Mouse (Mus musculus): ENCODE measurements around the gene Sec31b. TPM values are rescaled to one million over a fixed set of nuclear protein-coding genes. Genes with fewer than 3 reads are reported as not detected.

Sec31b gene
- polyA plus RNA-seq, 1 experiment: 2.1 TPM

DNA sequence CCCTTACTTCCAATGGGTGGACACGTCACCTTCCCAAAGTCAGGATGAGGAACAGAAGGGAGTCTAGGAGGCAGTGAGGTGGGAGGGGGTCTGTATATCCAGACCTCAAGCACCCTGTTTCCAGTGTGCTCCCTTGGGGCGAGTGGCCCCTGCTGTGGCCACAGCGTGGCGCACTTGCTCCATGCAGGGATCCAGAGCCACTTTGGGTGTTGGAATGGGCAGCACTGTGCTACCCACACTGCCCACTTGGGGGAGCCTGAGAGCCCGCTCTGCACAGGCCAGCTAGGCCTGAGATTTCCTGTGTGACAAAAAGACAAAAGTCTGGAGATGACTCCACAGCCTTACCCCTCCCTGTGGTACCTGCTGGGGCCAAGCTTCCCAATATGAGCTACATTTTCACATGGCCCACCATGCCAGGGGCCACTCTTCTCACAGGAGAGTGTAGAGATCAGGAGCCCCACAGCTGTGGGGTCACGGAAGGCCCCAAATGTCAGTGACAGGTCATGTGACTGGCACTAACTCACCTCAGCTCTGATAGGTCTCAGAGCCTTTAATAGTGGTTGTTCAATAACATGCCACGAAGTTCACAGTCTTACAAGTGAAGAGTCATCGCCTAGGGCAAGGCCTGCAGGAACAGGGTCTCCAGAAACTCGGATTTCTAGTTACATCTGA lies 37.1 kb upstream of the Sec31b start:
- Histone ChIP-seq H3K27ac (ENCODE audit: insufficient read depth, low read length) (no peak overlapping the region), H3K9me3 (replicated peaks; ENCODE audit: control insufficient read depth, insufficient read depth, low read length, poor library complexity, severe bottlenecking) (no peaks in the 10 kb centered on the region), H3K4me1 (ENCODE audit: control insufficient read depth, insufficient read depth, low read length) (no peaks in the 10 kb centered on the region), H3K9ac (ENCODE audit: low read depth, poor library complexity, severe bottlenecking) (no peak overlapping the region), H3K4me3 (ENCODE audit: low read depth, low read length) (no peak overlapping the region), H3K36me3 (ENCODE audit: control insufficient read depth, insufficient read depth, low read length, poor library complexity, severe bottlenecking) (no peaks in the 10 kb centered on the region), H3K27me3 (ENCODE audit: control insufficient read depth, insufficient read depth, low read length, poor library complexity, severe bottlenecking) (no peaks in the 10 kb centered on the region)
- TF ChIP-seq CTCF (IDR thresholded peaks at IDR 0.05; ENCODE audit: low read depth, low read length) (peak; percentile 100), POLR2A (IDR thresholded peaks at IDR 0.05; ENCODE audit: insufficient read depth, low read length) (no peak)

- H3K4me3 ChIP-seq (ENCODE audit: low read depth, low read length): no peak overlapping the region
- TF ChIP-seq CTCF (IDR thresholded peaks at IDR 0.05; ENCODE audit: low read depth, low read length): no peak
- no peak for TF ChIP-seq POLR2A (IDR thresholded peaks at IDR 0.05; ENCODE audit: insufficient read depth, low read length)
- no peak for TF ChIP-seq EP300 (IDR thresholded peaks at IDR 0.05; ENCODE audit: insufficient read depth, low read depth, low read length)
- no peaks in the 10 kb centered on the region for H3K36me3 ChIP-seq (ENCODE audit: control insufficient read depth, insufficient read depth, low read length, poor library complexity, severe bottlenecking)
- no peaks in the 10 kb centered on the region for H3K4me1 ChIP-seq (ENCODE audit: control insufficient read depth, insufficient read depth, low read length)
- H3K27me3 ChIP-seq (ENCODE audit: control insufficient read depth, insufficient read depth, low read length, poor library complexity, severe bottlenecking): no peaks in the 10 kb centered on the region
- no peaks in the 10 kb centered on the region for H3K9me3 ChIP-seq (replicated peaks; ENCODE audit: control insufficient read depth, insufficient read depth, low read length, poor library complexity, severe bottlenecking)
- no peak overlapping the region for H3K9ac ChIP-seq (ENCODE audit: low read depth, poor library complexity, severe bottlenecking)
- H3K27ac ChIP-seq (ENCODE audit: insufficient read depth, low read length): no peak overlapping the region
These were observed 36.4 kb upstream of the Sec31b start for GRCm38 (mm10) chr19:44582103-44582502.

DNA sequence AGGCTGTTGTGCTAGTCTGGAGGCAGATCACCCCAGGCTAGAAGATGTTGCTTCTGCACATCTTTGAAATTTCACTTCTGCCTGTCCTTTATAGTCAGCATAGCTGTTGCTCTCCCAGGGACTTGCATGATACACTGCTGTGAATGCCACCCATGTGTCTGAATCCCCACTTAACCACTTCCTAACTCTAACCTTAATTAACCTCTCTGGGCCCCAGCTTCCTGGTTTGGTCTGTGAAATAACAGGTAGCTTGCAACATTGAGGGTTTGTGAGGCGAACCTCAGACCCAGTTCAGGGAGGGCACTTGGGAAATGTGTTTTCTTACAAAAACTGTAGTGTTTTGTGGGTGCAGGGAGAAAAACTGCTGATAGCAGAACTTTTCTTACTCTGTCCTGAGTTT lies 32.4 kb upstream of the Sec31b start:
- Histone ChIP-seq H3K27me3 (ENCODE audit: control insufficient read depth, insufficient read depth, low read length, poor library complexity, severe bottlenecking) (no peaks in the 10 kb centered on the region), H3K36me3 (ENCODE audit: control insufficient read depth, insufficient read depth, low read length, poor library complexity, severe bottlenecking) (no peaks in the 10 kb centered on the region; the same call in 1 of the 2 replicates), H3K9ac (ENCODE audit: low read depth, poor library complexity, severe bottlenecking) (no peak overlapping the region), H3K4me3 (ENCODE audit: low read depth, low read length) (no peak overlapping the region), H3K27ac (ENCODE audit: insufficient read depth, low read length) (no peak overlapping the region), H3K4me1 (ENCODE audit: control insufficient read depth, insufficient read depth, low read length) (no peaks in the 10 kb centered on the region), H3K9me3 (replicated peaks; ENCODE audit: control insufficient read depth, insufficient read depth, low read length, poor library complexity, severe bottlenecking) (no peaks in the 10 kb centered on the region)
- TF ChIP-seq POLR2A (IDR thresholded peaks at IDR 0.05; ENCODE audit: insufficient read depth, low read length): no peak
- no peak for TF ChIP-seq EP300 (IDR thresholded peaks at IDR 0.05; ENCODE audit: insufficient read depth, low read depth, low read length)
- TF ChIP-seq CTCF (IDR thresholded peaks at IDR 0.05; ENCODE audit: low read depth, low read length): no peak

DNA sequence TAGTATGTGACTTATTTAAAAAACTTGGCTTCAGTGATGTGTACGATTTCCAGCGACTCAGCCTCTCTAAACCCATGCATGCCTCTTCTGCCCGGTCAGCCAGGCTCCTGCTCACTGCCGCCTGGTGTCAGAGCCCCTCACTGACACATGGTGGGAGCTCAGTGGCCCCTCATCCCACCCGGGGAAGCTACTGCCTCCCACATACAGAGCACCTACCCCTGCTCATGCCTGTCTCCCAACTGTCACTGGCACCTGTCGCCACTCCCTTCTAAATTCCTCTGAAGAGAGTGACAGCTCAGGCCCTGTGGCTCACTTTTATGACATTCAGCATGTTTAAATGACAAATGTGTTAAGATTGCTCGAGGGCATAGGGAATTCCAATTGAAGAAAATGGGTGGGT lies 30.6 kb upstream of the Sec31b start:
- Histone ChIP-seq H3K9ac (ENCODE audit: low read depth, poor library complexity, severe bottlenecking) (no peak overlapping the region), H3K9me3 (replicated peaks; ENCODE audit: control insufficient read depth, insufficient read depth, low read length, poor library complexity, severe bottlenecking) (no peaks in the 10 kb centered on the region), H3K27me3 (ENCODE audit: control insufficient read depth, insufficient read depth, low read length, poor library complexity, severe bottlenecking) (no peaks in the 10 kb centered on the region), H3K27ac (ENCODE audit: insufficient read depth, low read length) (no peak overlapping the region), H3K36me3 (ENCODE audit: control insufficient read depth, insufficient read depth, low read length, poor library complexity, severe bottlenecking) (peaks cover 3% of the 10 kb centered on the region; the same call in 1 of the 2 replicates), H3K4me3 (ENCODE audit: low read depth, low read length) (no peak overlapping the region), H3K4me1 (ENCODE audit: control insufficient read depth, insufficient read depth, low read length) (no peaks in the 10 kb centered on the region)
- no peak for TF ChIP-seq CTCF (IDR thresholded peaks at IDR 0.05; ENCODE audit: low read depth, low read length)
- no peak for TF ChIP-seq EP300 (IDR thresholded peaks at IDR 0.05; ENCODE audit: insufficient read depth, low read depth, low read length)
- TF ChIP-seq POLR2A (IDR thresholded peaks at IDR 0.05; ENCODE audit: insufficient read depth, low read length): no peak

GRCm38 (mm10) chr19:44567763-44568162 lies 22.1 kb upstream of the Sec31b start:
- H3K27ac ChIP-seq (ENCODE audit: insufficient read depth, low read length): no peak overlapping the region

GRCm38 (mm10) chr19:44564006-44564405 lies 18.3 kb upstream of the Sec31b start:
- TF ChIP-seq POLR2A (IDR thresholded peaks at IDR 0.05; ENCODE audit: insufficient read depth, low read length) (no peak), EP300 (IDR thresholded peaks at IDR 0.05; ENCODE audit: insufficient read depth, low read depth, low read length) (no peak), CTCF (IDR thresholded peaks at IDR 0.05; ENCODE audit: low read depth, low read length) (no peak)
- no peak overlapping the region for H3K4me3 ChIP-seq (ENCODE audit: low read depth, low read length)
- no peaks in the 10 kb centered on the region for H3K9me3 ChIP-seq (replicated peaks; ENCODE audit: control insufficient read depth, insufficient read depth, low read length, poor library complexity, severe bottlenecking)
- no peaks in the 10 kb centered on the region for H3K4me1 ChIP-seq (ENCODE audit: control insufficient read depth, insufficient read depth, low read length)
- H3K9ac ChIP-seq (ENCODE audit: low read depth, poor library complexity, severe bottlenecking): no peak overlapping the region
- no peak overlapping the region for H3K27ac ChIP-seq (ENCODE audit: insufficient read depth, low read length)
- H3K36me3 ChIP-seq (ENCODE audit: control insufficient read depth, insufficient read depth, low read length, poor library complexity, severe bottlenecking): peaks cover 19% of the 10 kb centered on the region
- no peaks in the 10 kb centered on the region for H3K27me3 ChIP-seq (ENCODE audit: control insufficient read depth, insufficient read depth, low read length, poor library complexity, severe bottlenecking)

More at GRCm38 (mm10) chr19:44567763-44568162, 22.1 kb upstream of the Sec31b start:
- no peaks in the 10 kb centered on the region for H3K4me1 ChIP-seq (ENCODE audit: control insufficient read depth, insufficient read depth, low read length)
- no peaks in the 10 kb centered on the region for H3K9me3 ChIP-seq (replicated peaks; ENCODE audit: control insufficient read depth, insufficient read depth, low read length, poor library complexity, severe bottlenecking)
- no peak overlapping the region for H3K4me3 ChIP-seq (ENCODE audit: low read depth, low read length)
- no peak overlapping the region for H3K9ac ChIP-seq (ENCODE audit: low read depth, poor library complexity, severe bottlenecking)
- H3K36me3 ChIP-seq (ENCODE audit: control insufficient read depth, insufficient read depth, low read length, poor library complexity, severe bottlenecking): peaks cover 32% of the 10 kb centered on the region
- TF ChIP-seq POLR2A (IDR thresholded peaks at IDR 0.05; ENCODE audit: insufficient read depth, low read length): no peak
- TF ChIP-seq CTCF (IDR thresholded peaks at IDR 0.05; ENCODE audit: low read depth, low read length): no peak
- TF ChIP-seq EP300 (IDR thresholded peaks at IDR 0.05; ENCODE audit: insufficient read depth, low read depth, low read length): no peak
- H3K27me3 ChIP-seq (ENCODE audit: control insufficient read depth, insufficient read depth, low read length, poor library complexity, severe bottlenecking): no peaks in the 10 kb centered on the region
